Mouse (Mus musculus): Measurements from ENCODE around the gene 9930111J21Rik1. TPM values are rescaled to one million over a fixed set of nuclear protein-coding genes. Genes with fewer than 3 reads are reported as not detected.
"Not testable (repeated sequence)": the region's sequence is repeated elsewhere in the genome, so short reads cannot be mapped to it uniquely, and the experiment has no call there.

Gene 9930111J21Rik1
- polyA plus RNA-seq, 1 experiment from 2014 or later = 0.54 TPM

GRCm38 (mm10) chr11:48982848-48983247, 3.6 kb upstream of the 9930111J21Rik1 start:
- no CpG with 5 or more reads among the region's 3 CpGs for WGBS
- not testable (repeated sequence) for ATAC-seq (ENCODE audit: low FRiP score, low TSS enrichment); H3K9me3 ChIP-seq (ENCODE audit: low read length); H3K4me1 ChIP-seq (ENCODE audit: insufficient read depth, low read length); H3K9ac ChIP-seq (replicated peaks; ENCODE audit: low read length); H3K27ac ChIP-seq (ENCODE audit: low read length); H3K27me3 ChIP-seq (ENCODE audit: insufficient read depth, low read length); H3K36me3 ChIP-seq (ENCODE audit: insufficient read depth, low read length); H3K4me2 ChIP-seq (replicated peaks; ENCODE audit: low read depth, low read length); H3K4me3 ChIP-seq (ENCODE audit: low read length)

GRCm38 (mm10) chr11:48980052-48980451, 854 bp upstream of the 9930111J21Rik1 start:
- not testable (repeated sequence) for H3K4me2 ChIP-seq (replicated peaks; ENCODE audit: low read depth, low read length); H3K4me3 ChIP-seq (ENCODE audit: low read length); ATAC-seq (ENCODE audit: low FRiP score, low TSS enrichment); H3K9me3 ChIP-seq (ENCODE audit: low read length); H3K36me3 ChIP-seq (ENCODE audit: insufficient read depth, low read length); H3K9ac ChIP-seq (replicated peaks; ENCODE audit: low read length); H3K27ac ChIP-seq (ENCODE audit: low read length); H3K4me1 ChIP-seq (ENCODE audit: insufficient read depth, low read length); H3K27me3 ChIP-seq (ENCODE audit: insufficient read depth, low read length)
- WGBS = no CpG with 5 or more reads among the region's 5 CpGs

- not testable (repeated sequence) for H3K4me1 ChIP-seq (ENCODE audit: insufficient read depth, low read length); ATAC-seq (ENCODE audit: low FRiP score, low TSS enrichment); H3K9me3 ChIP-seq (ENCODE audit: low read length); H3K9ac ChIP-seq (replicated peaks; ENCODE audit: low read length); H3K36me3 ChIP-seq (ENCODE audit: insufficient read depth, low read length); H3K4me3 ChIP-seq (ENCODE audit: low read length); H3K27ac ChIP-seq (ENCODE audit: low read length); H3K27me3 ChIP-seq (ENCODE audit: insufficient read depth, low read length); H3K4me2 ChIP-seq (replicated peaks; ENCODE audit: low read depth, low read length)
- no CpG with 5 or more reads among the region's 1 CpGs for WGBS
These were observed 808 bp downstream of the 9930111J21Rik1 start, which contains the start of gene Olfr56 for GRCm38 (mm10) chr11:48978240-48978939. Olfr56 (plus strand) TSS chr11:48978889.

GRCm38 (mm10) chr11:48974686-48975085, 4.5 kb downstream of the 9930111J21Rik1 start:
- not testable (repeated sequence) for H3K27ac ChIP-seq (ENCODE audit: low read length); H3K4me1 ChIP-seq (ENCODE audit: insufficient read depth, low read length); H3K36me3 ChIP-seq (ENCODE audit: insufficient read depth, low read length); H3K9me3 ChIP-seq (ENCODE audit: low read length); H3K4me2 ChIP-seq (replicated peaks; ENCODE audit: low read depth, low read length); ATAC-seq (ENCODE audit: low FRiP score, low TSS enrichment); H3K9ac ChIP-seq (replicated peaks; ENCODE audit: low read length); H3K4me3 ChIP-seq (ENCODE audit: low read length); H3K27me3 ChIP-seq (ENCODE audit: insufficient read depth, low read length)
- WGBS = no CpG with 5 or more reads among the region's 1 CpGs

- H3K9ac ChIP-seq (replicated peaks; ENCODE audit: low read length); H3K4me3 ChIP-seq (ENCODE audit: low read length); ATAC-seq (ENCODE audit: low FRiP score, low TSS enrichment); H3K27me3 ChIP-seq (ENCODE audit: insufficient read depth, low read length); H3K27ac ChIP-seq (ENCODE audit: low read length); H3K9me3 ChIP-seq (ENCODE audit: low read length); H3K36me3 ChIP-seq (ENCODE audit: insufficient read depth, low read length); H3K4me1 ChIP-seq (ENCODE audit: insufficient read depth, low read length); H3K4me2 ChIP-seq (replicated peaks; ENCODE audit: low read depth, low read length): not testable (repeated sequence)
- WGBS = 85% methylated on average over 6 of the region's 6 CpGs
These were observed 33.1 kb downstream of the 9930111J21Rik1 start, which contains the start of gene Psme2b for GRCm38 (mm10) chr11:48946090-48946489. Psme2b (minus strand) TSS chr11:48946190.

GRCm38 (mm10) chr11:48939286-48939685, 39.9 kb downstream of the 9930111J21Rik1 start:
- ATAC-seq (ENCODE audit: low FRiP score, low TSS enrichment); H3K4me2 ChIP-seq (replicated peaks; ENCODE audit: low read depth, low read length); H3K27ac ChIP-seq (ENCODE audit: low read length); H3K9me3 ChIP-seq (ENCODE audit: low read length); H3K4me3 ChIP-seq (ENCODE audit: low read length); H3K4me1 ChIP-seq (ENCODE audit: insufficient read depth, low read length); H3K36me3 ChIP-seq (ENCODE audit: insufficient read depth, low read length); H3K27me3 ChIP-seq (ENCODE audit: insufficient read depth, low read length); H3K9ac ChIP-seq (replicated peaks; ENCODE audit: low read length): not testable (repeated sequence)

- H3K27ac ChIP-seq (ENCODE audit: low read length); H3K4me3 ChIP-seq (ENCODE audit: low read length); ATAC-seq (ENCODE audit: low FRiP score, low TSS enrichment); H3K4me1 ChIP-seq (ENCODE audit: insufficient read depth, low read length); H3K27me3 ChIP-seq (ENCODE audit: insufficient read depth, low read length); H3K9me3 ChIP-seq (ENCODE audit: low read length); H3K4me2 ChIP-seq (replicated peaks; ENCODE audit: low read depth, low read length); H3K9ac ChIP-seq (replicated peaks; ENCODE audit: low read length); H3K36me3 ChIP-seq (ENCODE audit: insufficient read depth, low read length): not testable (repeated sequence)
- WGBS = no CpG with 5 or more reads among the region's 3 CpGs
These were observed 43.9 kb downstream of the 9930111J21Rik1 start for GRCm38 (mm10) chr11:48935291-48935690.

- H3K27ac ChIP-seq (ENCODE audit: low read length); H3K4me3 ChIP-seq (ENCODE audit: low read length); H3K27me3 ChIP-seq (ENCODE audit: insufficient read depth, low read length); H3K4me1 ChIP-seq (ENCODE audit: insufficient read depth, low read length); H3K9ac ChIP-seq (replicated peaks; ENCODE audit: low read length); H3K4me2 ChIP-seq (replicated peaks; ENCODE audit: low read depth, low read length); H3K36me3 ChIP-seq (ENCODE audit: insufficient read depth, low read length); H3K9me3 ChIP-seq (ENCODE audit: low read length): not testable (repeated sequence)
- 0 out of 2 replicates have a peak, but pooled peaks have one; percentile 19 for ATAC-seq (ENCODE audit: low FRiP score, low TSS enrichment)
- WGBS = 25% methylated on average over 1 of the region's 1 CpGs
These were observed 45.3 kb downstream of the 9930111J21Rik1 start for GRCm38 (mm10) chr11:48933923-48934322.

- H3K4me3 ChIP-seq (ENCODE audit: low read length); H3K9ac ChIP-seq (replicated peaks; ENCODE audit: low read length); ATAC-seq (ENCODE audit: low FRiP score, low TSS enrichment); H3K27me3 ChIP-seq (ENCODE audit: insufficient read depth, low read length); H3K27ac ChIP-seq (ENCODE audit: low read length); H3K4me1 ChIP-seq (ENCODE audit: insufficient read depth, low read length); H3K36me3 ChIP-seq (ENCODE audit: insufficient read depth, low read length); H3K9me3 ChIP-seq (ENCODE audit: low read length); H3K4me2 ChIP-seq (replicated peaks; ENCODE audit: low read depth, low read length): not testable (repeated sequence)
- WGBS = 52% methylated on average over 1 of the region's 1 CpGs
These were observed 45.8 kb downstream of the 9930111J21Rik1 start for GRCm38 (mm10) chr11:48933422-48933821.

GRCm38 (mm10) chr11:48928068-48928467, 51.1 kb downstream of the 9930111J21Rik1 start:
- not testable (repeated sequence) for H3K9ac ChIP-seq (replicated peaks; ENCODE audit: low read length); H3K36me3 ChIP-seq (ENCODE audit: insufficient read depth, low read length); H3K4me3 ChIP-seq (ENCODE audit: low read length); ATAC-seq (ENCODE audit: low FRiP score, low TSS enrichment); H3K4me2 ChIP-seq (replicated peaks; ENCODE audit: low read depth, low read length); H3K9me3 ChIP-seq (ENCODE audit: low read length); H3K27ac ChIP-seq (ENCODE audit: low read length); H3K27me3 ChIP-seq (ENCODE audit: insufficient read depth, low read length); H3K4me1 ChIP-seq (ENCODE audit: insufficient read depth, low read length)
- 63% methylated on average over 1 of the region's 1 CpGs for WGBS

Data from kidney, embryonic 16.5 days (tissue).